Mouse (Mus musculus) ES-E14 (cell line): ENCODE data around the gene Ankrd33. TPM values are rescaled to one million over a fixed set of nuclear protein-coding genes. Genes with fewer than 3 reads are reported as not detected.
A peak's percentile ranks its signal among the peaks of the same experiment; 100 is the strongest.

Experiments used
- DNase-seq: peaks from one replicate; pipeline ENCODE4 v3.0.0-alpha.2; 2013; ENCODE audit warnings: low read depth, low spot score
- H3K27ac ChIP-seq: 2 replicates; pipeline ENCODE4 v1.5.1; 2012; ENCODE audit warnings: low read depth, mild to moderate bottlenecking, low read length, moderate library complexity, mixed read lengths; ENCODE audit not compliant: poor library complexity, insufficient read depth, severe bottlenecking
- H3K36me3 ChIP-seq: 2 replicates; pipeline ENCODE4 v1.6.1; 2012; ENCODE audit warnings: mild to moderate bottlenecking, low read length, moderate library complexity, mixed read lengths; ENCODE audit not compliant: control insufficient read depth, poor library complexity, insufficient read depth, severe bottlenecking
- H3K4me1 ChIP-seq, 2 experiments: fragments of 150-350 bp in 1 of 2; sonication (generic) in 1 of 2; 2 replicates each; pipeline ENCODE4 v1.6.1; 2012; ENCODE audit warnings: low read length in 2 of 2, mild to moderate bottlenecking in 1 of 2, mixed read lengths in 1 of 2; ENCODE audit not compliant: control insufficient read depth in 2 of 2, insufficient read depth in 2 of 2, poor library complexity in 1 of 2
- H3K4me3 ChIP-seq, 2 experiments: fragments of 150-350 bp in 1 of 2; sonication (generic) in 1 of 2; 2 replicates each; pipeline ENCODE4 v1.5.1; 2012; ENCODE audit warnings: low read length in 2 of 2, low read depth in 1 of 2, mild to moderate bottlenecking in 1 of 2, mixed read lengths in 1 of 2; ENCODE audit not compliant: insufficient read depth in 1 of 2, poor library complexity in 1 of 2, severe bottlenecking in 1 of 2
- H3K9ac ChIP-seq: 2 replicates; pipeline ENCODE4 v1.6.1; 2012; ENCODE audit warnings: low read depth, mild to moderate bottlenecking, low read length, mixed read lengths; ENCODE audit not compliant: poor library complexity, insufficient read depth, severe bottlenecking
- H3K9me3 ChIP-seq: fragments of 150-350 bp; sonication (generic); 2 replicates; pipeline ENCODE4 v1.6.1; 2012; ENCODE audit warnings: low read depth, mild to moderate bottlenecking, low read length; ENCODE audit not compliant: control insufficient read depth, insufficient read depth
- CHD2 ChIP-seq: IDR thresholded peaks from 2 replicates; pipeline ENCODE4 v1.6.1; 2014; ENCODE audit warnings: mild to moderate bottlenecking, low read depth, low read length, inconsistent platforms
- HCFC1 ChIP-seq: IDR thresholded peaks from 2 replicates; pipeline ENCODE4 v1.6.1; 2012; ENCODE audit warnings: low read length, inconsistent platforms, borderline replicate concordance; ENCODE audit not compliant: insufficient read depth
- MAFK ChIP-seq: IDR thresholded peaks from 2 replicates; pipeline ENCODE4 v1.6.1; 2014; ENCODE audit warnings: mild to moderate bottlenecking, low read depth, low read length, inconsistent platforms; ENCODE audit not compliant: insufficient read depth
- ZC3H11A ChIP-seq: IDR thresholded peaks from 2 replicates; pipeline ENCODE4 v1.6.1; 2012; ENCODE audit warnings: low read depth, mild to moderate bottlenecking, inconsistent platforms, low read length, borderline replicate concordance
- ZNF384 ChIP-seq: IDR thresholded peaks from 2 replicates; pipeline ENCODE4 v1.6.1; 2012; ENCODE audit warnings: low read depth, low read length, inconsistent platforms
- in situ Hi-C, 2 experiments: fragments of 600-800 bp; cut with MboI; formaldehyde crosslinking; loops; one replicate each; pipeline ENCODE4 v1.15.1; 2025; ENCODE audit warnings: low sequenced_read_pairs in 2 of 2, inconsistent platforms in 1 of 2; ENCODE audit not compliant: unreplicated experiment in 2 of 2
- total RNA-seq: library from RNA; depleted of rRNA; stranded (reverse); fragments of 300-350 nt; gene quantifications from 2 replicates; pipeline ENCODE4 v1.2.3, GENCODE M21; 2012

The Ankrd33 gene
- total RNA-seq, 1 experiment = not detected

DNA sequence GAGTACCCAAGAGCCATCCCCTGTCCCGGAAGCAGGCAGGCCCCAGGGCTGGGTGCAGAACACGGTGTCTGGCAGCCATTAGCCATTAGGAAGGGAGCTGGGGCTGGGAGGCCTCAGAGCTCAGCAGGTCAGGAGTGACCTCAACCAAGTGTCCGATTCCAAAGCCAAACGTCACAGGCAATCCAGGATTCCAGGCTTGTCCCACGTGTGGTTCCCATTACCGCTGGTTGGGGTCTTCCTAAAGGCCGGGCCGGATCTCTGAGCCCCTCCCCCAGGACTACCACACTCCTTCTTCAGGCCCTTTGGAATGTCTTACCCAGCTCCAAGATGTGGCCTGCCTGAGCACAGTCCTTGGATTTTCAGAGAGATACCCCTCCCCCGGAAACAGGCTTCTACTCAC lies 20.6 kb upstream of the Ankrd33 start:
- Histone ChIP-seq H3K36me3 (no peaks in the 10 kb centered on the region), H3K4me3 (peak overlapping the region in 1 of 2 experiments; percentile 2; a peak in 1 of 4 replicates), H3K9ac (peak overlapping the region; percentile 30; the same call in 1 of the 2 replicates), H3K4me1 (peaks cover 20 to 40% of the 10 kb centered on the region in 2 experiments), H3K27ac (peak overlapping the region; percentile 55; the same call in 1 of the 2 replicates), H3K9me3 (no peaks in the 10 kb centered on the region)
- in situ Hi-C loops = no loop called here
- no peak for DNase-seq
- TF ChIP-seq ZNF384 (no peak), ZC3H11A (no peak), CHD2 (no peak)

DNA sequence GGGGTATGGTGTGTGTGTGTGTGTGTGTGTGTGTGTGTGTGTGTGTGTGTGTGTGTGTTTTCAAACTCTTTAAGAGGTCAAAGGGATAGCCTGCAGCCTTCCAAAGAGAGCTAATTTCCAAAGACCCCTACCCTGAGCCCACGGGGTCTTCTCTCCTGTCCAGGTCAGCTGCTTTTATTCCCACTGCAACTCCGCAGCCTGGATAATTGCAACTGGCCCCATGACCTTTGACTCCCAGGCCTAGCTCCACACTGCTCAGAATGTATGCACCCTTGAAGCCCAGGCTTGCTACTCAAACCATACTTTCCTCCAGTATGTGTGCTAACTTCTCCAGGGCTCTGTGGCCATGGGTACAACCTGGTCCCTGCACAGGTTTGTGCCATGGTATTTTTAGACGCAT lies 20.2 kb upstream of the Ankrd33 start:
- Histone ChIP-seq H3K36me3 (no peaks in the 10 kb centered on the region), H3K9ac (no peak overlapping the region), H3K9me3 (no peaks in the 10 kb centered on the region), H3K4me3 (no peak overlapping the region), H3K4me1 (peaks cover 20 to 40% of the 10 kb centered on the region in 2 experiments), H3K27ac (no peak overlapping the region)
- in situ Hi-C loops = no loop called here
- DNase-seq = no peak
- TF ChIP-seq ZC3H11A (no peak), MAFK (no peak), HCFC1 (no peak)

DNA sequence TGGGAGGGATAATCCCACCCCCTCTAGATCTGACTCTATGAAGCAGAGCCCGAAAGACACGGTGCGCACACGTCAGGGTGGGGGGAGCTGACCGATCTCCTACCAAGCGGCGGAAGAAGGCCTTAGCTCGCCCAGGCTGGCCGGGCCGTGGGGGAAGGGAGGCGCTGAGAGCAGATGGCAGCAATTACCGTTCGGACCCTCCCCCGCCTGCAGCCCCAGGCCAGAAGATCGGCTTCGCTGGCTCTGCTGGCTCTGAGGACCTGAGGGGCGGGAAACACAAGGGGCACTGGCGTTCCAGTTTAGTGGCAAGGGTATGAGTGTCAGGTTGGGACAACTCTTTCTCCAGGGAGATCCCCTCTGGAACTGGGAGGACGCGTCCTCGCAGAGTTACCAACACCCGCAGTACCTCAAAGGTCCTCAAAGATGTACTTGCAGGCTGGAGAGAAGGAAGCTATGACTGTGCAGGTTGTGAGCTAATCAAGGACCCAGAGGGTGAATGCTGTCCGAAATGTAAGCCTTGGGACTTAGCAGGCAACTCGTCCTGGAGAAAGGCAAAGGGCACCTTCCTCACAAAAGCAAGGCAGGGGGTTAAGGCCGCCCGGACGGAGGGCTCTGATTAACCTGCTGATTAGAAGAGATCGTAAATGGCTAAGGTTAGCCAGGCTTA lies 17.4 kb upstream of the Ankrd33 start:
- no peak for DNase-seq
- Histone ChIP-seq H3K4me1 (peaks cover 23 to 43% of the 10 kb centered on the region in 2 experiments), H3K9ac (peak overlapping the region; percentile 33), H3K36me3 (no peaks in the 10 kb centered on the region), H3K9me3 (no peaks in the 10 kb centered on the region), H3K27ac (no peak overlapping the region), H3K4me3 (peak overlapping the region; percentile 26 to 56; a peak in 3 of 4 replicates)
- in situ Hi-C loops = no loop called here
- TF ChIP-seq MAFK = no peak

DNA sequence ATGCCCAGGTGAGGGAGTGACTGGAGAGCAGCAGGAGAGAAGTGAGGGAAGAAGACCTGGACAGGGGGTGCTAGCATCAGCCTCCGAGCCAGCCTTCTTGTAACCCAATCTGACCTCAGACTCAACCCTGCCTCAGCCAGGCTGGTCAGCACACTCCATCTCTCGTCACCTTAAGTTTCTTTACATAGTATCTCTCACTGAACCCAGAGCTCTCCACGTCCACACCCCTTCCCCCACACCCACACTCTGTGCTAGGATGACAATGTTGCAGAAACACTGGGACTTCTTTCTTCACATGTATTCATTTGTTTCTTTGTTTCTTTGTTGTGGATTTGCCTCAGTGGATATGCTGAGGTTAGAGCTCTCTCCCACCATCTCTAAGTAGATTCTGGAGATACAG lies 14.6 kb upstream of the Ankrd33 start:
- Histone ChIP-seq H3K4me1 (peaks cover 24 to 33% of the 10 kb centered on the region in 2 experiments), H3K27ac (no peak overlapping the region), H3K9me3 (no peaks in the 10 kb centered on the region), H3K36me3 (no peaks in the 10 kb centered on the region), H3K9ac (no peak overlapping the region), H3K4me3 (no peak overlapping the region)
- in situ Hi-C loops = no loop called here
- no peak for DNase-seq
- TF ChIP-seq MAFK (no peak), ZNF384 (no peak), ZC3H11A (no peak), CHD2 (no peak), HCFC1 (no peak)

DNA sequence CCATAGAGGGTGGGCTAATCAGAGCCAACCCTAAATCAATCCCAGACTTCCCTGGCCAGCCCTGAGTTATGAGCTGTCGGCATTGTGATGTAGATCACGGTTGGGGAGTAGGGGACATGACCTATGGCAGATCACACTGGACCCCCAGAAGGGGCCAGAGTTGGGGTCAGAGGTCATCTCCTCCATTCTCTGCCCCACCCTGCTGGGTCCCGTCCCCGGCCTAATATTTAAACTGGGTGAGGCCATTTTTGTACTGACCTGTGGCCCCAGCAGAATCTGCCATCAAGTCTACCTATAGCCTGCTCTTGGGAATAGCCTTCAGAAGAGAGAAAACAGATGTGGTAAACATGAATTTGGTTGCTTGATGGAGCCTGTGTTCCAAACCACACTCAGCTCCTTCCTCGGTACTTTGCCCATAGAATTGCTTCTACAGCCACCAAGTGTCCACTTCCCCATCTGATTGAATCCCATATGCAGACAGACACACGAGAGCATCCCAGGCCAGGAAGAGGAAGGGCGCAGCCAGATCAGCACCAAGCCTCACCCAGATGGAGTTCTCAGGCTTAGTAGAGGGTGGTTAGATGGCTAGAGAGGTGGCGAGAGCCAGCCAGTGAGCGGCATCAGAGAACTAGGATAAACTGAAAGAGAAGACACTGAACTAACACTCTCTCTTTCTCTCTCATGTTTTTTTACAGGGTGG lies 11.8 kb upstream of the Ankrd33 start:
- Histone ChIP-seq H3K9ac (no peak overlapping the region), H3K9me3 (no peaks in the 10 kb centered on the region), H3K4me1 (peaks cover 12 to 25% of the 10 kb centered on the region in 2 experiments), H3K4me3 (no peak overlapping the region), H3K27ac (no peak overlapping the region), H3K36me3 (no peaks in the 10 kb centered on the region)
- in situ Hi-C loops = no loop called here
- TF ChIP-seq MAFK = no peak
- TF ChIP-seq ZC3H11A = no peak
- no peak for TF ChIP-seq HCFC1
- TF ChIP-seq CHD2 = no peak
- TF ChIP-seq ZNF384 = no peak
- no peak for DNase-seq
